Mouse (Mus musculus): Measurements from ENCODE around the gene Ets2.

- TF ChIP-seq CTCF (IDR thresholded peaks at IDR 0.05; ENCODE audit: borderline replicate concordance, insufficient read depth, low read length) (no peak), POLR2A (IDR thresholded peaks at IDR 0.05; ENCODE audit: low read depth, low read length) (no peak)
Observed at GRCm38 (mm10) chr16:95704662-95705330, 2.9 kb downstream of the Ets2 start.
